17 mouse cellular contexts compared by ENCODE assay signal in genomic region chr14:75138503-75138902, GRCm38 (mm10). TPM values are rescaled to one million over a fixed set of nuclear protein-coding genes. Genes with fewer than 3 reads are reported as not detected.
DNase-seq lines count a peak whose midpoint lies in the region; ATAC-seq and TF ChIP-seq lines count a peak whose summit lies in the region.
"Had no signal": no experiment of that assay in that cellular context is flagged by ENCODE, and none has a peak within 500 bp of the region (broad histone marks: within the 10 kb centered on the region; RNA-seq: fewer than 3 reads in every experiment).

No protein-coding gene starts in this region.

- no peak for TF ChIP-seq CTCF in hindbrain, postnatal 0 days (IDR thresholded peaks at IDR 0.05; ENCODE audit: low read depth)

- 0 out of 2 replicates have a peak, but pooled peaks cover 2% of the 10 kb centered on the region for H3K9me3 ChIP-seq in heart, embryonic 16.5 days (replicated peaks; ENCODE audit: control insufficient read depth, low read length)
- H3K9me3 ChIP-seq in liver, embryonic 13.5 days (replicated peaks): no peaks in the 10 kb centered on the region
- H3K9me3 ChIP-seq in stomach, embryonic 15.5 days: no peaks in the 10 kb centered on the region
- H3K9me3 ChIP-seq in hindbrain, postnatal 0 days (ENCODE audit: low read length): no peaks in the 10 kb centered on the region
- no peaks in the 10 kb centered on the region for H3K9me3 ChIP-seq in forebrain, embryonic 11.5 days (ENCODE audit: control insufficient read depth, low read length)
- H3K9me3 ChIP-seq: embryonic facial prominence, embryonic 12.5 days; heart, embryonic 15.5 days; limb, embryonic 12.5 days; megakaryocyte, embryonic 14.5 days; neural tube, embryonic 13.5 days had no signal

- no peaks in the 10 kb centered on the region for H3K4me1 ChIP-seq in heart, embryonic 16.5 days (ENCODE audit: control insufficient read depth, insufficient read depth, low read length)
- H3K4me1 ChIP-seq in liver, embryonic 13.5 days (replicated peaks): peaks cover 62% of the 10 kb centered on the region
- no peaks in the 10 kb centered on the region for H3K4me1 ChIP-seq in stomach, embryonic 15.5 days
- no peaks in the 10 kb centered on the region for H3K4me1 ChIP-seq in hindbrain, postnatal 0 days (ENCODE audit: insufficient read depth, low read length)
- no peaks in the 10 kb centered on the region for H3K4me1 ChIP-seq in forebrain, embryonic 11.5 days (replicated peaks; ENCODE audit: control insufficient read depth, insufficient read depth, low read length)
- H3K4me1 ChIP-seq: embryonic facial prominence, embryonic 12.5 days; limb, embryonic 12.5 days; neural tube, embryonic 13.5 days had no signal

- H3K4me3 ChIP-seq in heart, embryonic 16.5 days (ENCODE audit: low read length): no peak overlapping the region
- peak overlapping the region; percentile 27; the same call in 1 of the 2 replicates for H3K4me3 ChIP-seq in liver, embryonic 13.5 days (replicated peaks)
- no peak overlapping the region for H3K4me3 ChIP-seq in stomach, embryonic 15.5 days (replicated peaks)
- no peak overlapping the region for H3K4me3 ChIP-seq in hindbrain, postnatal 0 days (ENCODE audit: low read length)
- H3K4me3 ChIP-seq in forebrain, embryonic 11.5 days (ENCODE audit: low read depth, low read length): no peak overlapping the region
- H3K4me3 ChIP-seq: embryonic facial prominence, embryonic 12.5 days; heart, embryonic 15.5 days; limb, embryonic 12.5 days; megakaryocyte, embryonic 14.5 days; neural tube, embryonic 13.5 days had no signal

- H3K36me3 ChIP-seq in heart, embryonic 16.5 days (ENCODE audit: control insufficient read depth, insufficient read depth): no peaks in the 10 kb centered on the region
- H3K36me3 ChIP-seq in liver, embryonic 13.5 days: no peaks in the 10 kb centered on the region
- no peaks in the 10 kb centered on the region for H3K36me3 ChIP-seq in stomach, embryonic 15.5 days
- no peaks in the 10 kb centered on the region for H3K36me3 ChIP-seq in hindbrain, postnatal 0 days (ENCODE audit: insufficient read depth, low read length)
- no peaks in the 10 kb centered on the region for H3K36me3 ChIP-seq in forebrain, embryonic 11.5 days (ENCODE audit: control insufficient read depth, insufficient read depth, low read length)
- H3K36me3 ChIP-seq: embryonic facial prominence, embryonic 12.5 days; heart, embryonic 15.5 days; limb, embryonic 12.5 days; neural tube, embryonic 13.5 days had no signal

- H3K27me3 ChIP-seq in heart, embryonic 16.5 days (ENCODE audit: control insufficient read depth, insufficient read depth, low read length): 0 out of 2 replicates have a peak, but pooled peaks cover 2% of the 10 kb centered on the region
- peaks cover 4% of the 10 kb centered on the region; the same call in 1 of the 2 replicates for H3K27me3 ChIP-seq in liver, embryonic 13.5 days
- no peaks in the 10 kb centered on the region for H3K27me3 ChIP-seq in stomach, embryonic 15.5 days (replicated peaks)
- H3K27me3 ChIP-seq in hindbrain, postnatal 0 days (ENCODE audit: insufficient read depth, low read length): no peaks in the 10 kb centered on the region
- H3K27me3 ChIP-seq in forebrain, embryonic 11.5 days (ENCODE audit: control insufficient read depth, insufficient read depth, low read length): no peaks in the 10 kb centered on the region
- H3K27me3 ChIP-seq: embryonic facial prominence, embryonic 12.5 days; limb, embryonic 12.5 days; neural tube, embryonic 13.5 days had no signal

- H3K9ac ChIP-seq in heart, embryonic 16.5 days (ENCODE audit: low read length): no peak overlapping the region
- peak overlapping the region; percentile 59 for H3K9ac ChIP-seq in liver, embryonic 13.5 days
- no peak overlapping the region for H3K9ac ChIP-seq in stomach, embryonic 15.5 days
- H3K9ac ChIP-seq in hindbrain, postnatal 0 days (replicated peaks; ENCODE audit: low read length): no peak overlapping the region
- no peak overlapping the region for H3K9ac ChIP-seq in forebrain, embryonic 11.5 days (ENCODE audit: low read length)
- H3K9ac ChIP-seq: embryonic facial prominence, embryonic 12.5 days; heart, embryonic 15.5 days; limb, embryonic 12.5 days; neural tube, embryonic 13.5 days had no signal

- 0 out of 2 replicates have a peak overlapping the region, but pooled peaks have one; percentile 15 for H3K27ac ChIP-seq in heart, embryonic 16.5 days (ENCODE audit: low read length)
- peak overlapping the region; percentile 98 for H3K27ac ChIP-seq in liver, embryonic 13.5 days
- H3K27ac ChIP-seq in stomach, embryonic 15.5 days: no peak overlapping the region
- no peak overlapping the region for H3K27ac ChIP-seq in hindbrain, postnatal 0 days
- no peak overlapping the region for H3K27ac ChIP-seq in forebrain, embryonic 11.5 days (ENCODE audit: low read depth, low read length)
- H3K27ac ChIP-seq: embryonic facial prominence, embryonic 12.5 days; heart, embryonic 15.5 days; limb, embryonic 12.5 days; neural tube, embryonic 13.5 days had no signal

- H3K4me2 ChIP-seq in heart, embryonic 16.5 days (ENCODE audit: low read depth, low read length): peak overlapping the region; percentile 21; the same call in 1 of the 2 replicates
- peak overlapping the region; percentile 56 for H3K4me2 ChIP-seq in liver, embryonic 13.5 days
- no peak overlapping the region for H3K4me2 ChIP-seq in stomach, embryonic 15.5 days
- no peak overlapping the region for H3K4me2 ChIP-seq in hindbrain, postnatal 0 days (ENCODE audit: low read depth, low read length)
- H3K4me2 ChIP-seq in forebrain, embryonic 11.5 days (ENCODE audit: low read depth, low read length, severe bottlenecking): no peak overlapping the region
- H3K4me2 ChIP-seq: embryonic facial prominence, embryonic 12.5 days; heart, embryonic 15.5 days; limb, embryonic 12.5 days; neural tube, embryonic 13.5 days had no signal

- DNase-seq in heart, adult 11 months: no peak
- DNase-seq in c-Kit-positive CD71-positive TER-119-positive erythroid progenitor cells, embryonic 14.5 days (ENCODE audit: low spot score): peak; percentile 80
- DNase-seq in liver, embryonic 13.5 days: peak; percentile 90
- no peak for DNase-seq in hindbrain, postnatal 0 days (ENCODE audit: low spot score)
- DNase-seq in urinary bladder, postnatal 10 days (ENCODE audit: low spot score): no peak
- DNase-seq in forebrain, embryonic 11.5 days (ENCODE audit: low spot score): no peak
- DNase-seq: right cerebral cortex, postnatal 14 days; thymus, postnatal 4 days had no signal

- WGBS in heart, embryonic 16.5 days: 33% methylated on average over 10 of the region's 10 CpGs
- WGBS in liver, embryonic 13.5 days (ENCODE audit: insufficient replicate concordance): 15% methylated on average over 10 of the region's 10 CpGs
- WGBS in stomach, embryonic 15.5 days: 62% methylated on average over 10 of the region's 10 CpGs
- 84% methylated on average over 10 of the region's 10 CpGs for WGBS in hindbrain, postnatal 0 days
- 80% methylated on average over 10 of the region's 10 CpGs for WGBS in forebrain, embryonic 11.5 days

- no peak for ATAC-seq in heart, embryonic 16.5 days (replicated peaks; ENCODE audit: extremely low read depth, insufficient read depth, low FRiP score)
- ATAC-seq in liver, embryonic 13.5 days (ENCODE audit: low read depth): peak; percentile 99
- ATAC-seq in stomach, embryonic 15.5 days (ENCODE audit: insufficient read depth, low FRiP score, low read depth): peak; percentile 94
- ATAC-seq in hindbrain, postnatal 0 days: no peak
- no peak for ATAC-seq in forebrain, embryonic 11.5 days (replicated peaks; ENCODE audit: low FRiP score)

RNA-seq across cellular contexts. Expression of gene Lcp1, which starts 7.6 kb away (rescaled TPM):
- polyA plus RNA-seq in heart, embryonic 16.5 days (2015; fragmentation: Nextera tagmentation; extraction: Ambion mirVana): 32.7 and 47.5 TPM in 2 replicates
- 29.3 and 37.6 TPM in 2 replicates for polyA plus RNA-seq in liver, embryonic 13.5 days (2015; fragmentation: Nextera tagmentation; extraction: Ambion mirVana)
- 49.1 and 58.0 TPM in 2 replicates for polyA plus RNA-seq in stomach, embryonic 15.5 days (2015; fragmentation: Nextera tagmentation; extraction: Ambion mirVana)
- 6.5 and 6.9 TPM in 2 replicates for total RNA-seq in hindbrain, postnatal 0 days (2014; rRNA removed)
- 7.9 and 8.3 TPM in 2 replicates for polyA plus RNA-seq in hindbrain, postnatal 0 days (2015; fragmentation: Nextera tagmentation; extraction: Ambion mirVana)
- 26.5 and 28.6 TPM in 2 replicates for polyA plus RNA-seq in forebrain, embryonic 11.5 days (2014; fragmentation: Nextera tagmentation; extraction: Ambion mirVana)

RNA-seq across cellular contexts. Expression of gene Lrrc63, which starts 7.8 kb away (rescaled TPM):
- 0.07 TPM in 2 replicates for polyA plus RNA-seq in heart, embryonic 16.5 days (2015; fragmentation: Nextera tagmentation; extraction: Ambion mirVana)
- polyA plus RNA-seq in liver, embryonic 13.5 days (2015; fragmentation: Nextera tagmentation; extraction: Ambion mirVana): not detected in 2 replicates
- polyA plus RNA-seq in stomach, embryonic 15.5 days (2015; fragmentation: Nextera tagmentation; extraction: Ambion mirVana): 0.05 TPM in 1 of 2 replicates, not detected in the other
- total RNA-seq in hindbrain, postnatal 0 days (2014; rRNA removed): not detected in 2 replicates
- 0.09 TPM in 1 of 2 replicates, not detected in the other for polyA plus RNA-seq in hindbrain, postnatal 0 days (2015; fragmentation: Nextera tagmentation; extraction: Ambion mirVana)
- polyA plus RNA-seq in forebrain, embryonic 11.5 days (2014; fragmentation: Nextera tagmentation; extraction: Ambion mirVana): 0.31 and 0.36 TPM in 2 replicates
- total RNA-seq: layer of hippocampus, adult 8-10 months had no signal
- polyA plus RNA-seq: embryonic facial prominence, embryonic 12.5 days; heart, embryonic 15.5 days; intestine, embryonic 14.5 days; neural tube, embryonic 13.5 days had no signal

Comparison
In these comparisons a context has a peak if more than half of its experiments do, and no peak if none do; other contexts are left out.
1. ATAC-seq: peak in liver, embryonic 13.5 days (single experiment) and stomach, embryonic 15.5 days (single experiment); none in heart, embryonic 16.5 days (single experiment), hindbrain, postnatal 0 days (single experiment) and forebrain, embryonic 11.5 days (single experiment).
2. H3K27ac ChIP-seq: peak in heart, embryonic 16.5 days (single experiment) and liver, embryonic 13.5 days (single experiment); none in stomach, embryonic 15.5 days (single experiment), hindbrain, postnatal 0 days (single experiment) and forebrain, embryonic 11.5 days (single experiment).
3. H3K4me2 ChIP-seq: peak in heart, embryonic 16.5 days (single experiment) and liver, embryonic 13.5 days (single experiment); none in stomach, embryonic 15.5 days (single experiment), hindbrain, postnatal 0 days (single experiment) and forebrain, embryonic 11.5 days (single experiment).
4. DNase-seq: peak in c-Kit-positive CD71-positive TER-119-positive erythroid progenitor cells, embryonic 14.5 days (single experiment) and liver, embryonic 13.5 days (single experiment); none in heart, adult 11 months (single experiment), hindbrain, postnatal 0 days (single experiment), urinary bladder, postnatal 10 days (single experiment) and forebrain, embryonic 11.5 days (single experiment).